Mouse (Mus musculus): ENCODE measurements at regions not wholly inside any gene's neighbourhood (a gene's known extent, or its start where the extent isn't known, plus 50 kb on each side); places are given as distances from the start of the nearest gene placed in this dataset.

DNA sequence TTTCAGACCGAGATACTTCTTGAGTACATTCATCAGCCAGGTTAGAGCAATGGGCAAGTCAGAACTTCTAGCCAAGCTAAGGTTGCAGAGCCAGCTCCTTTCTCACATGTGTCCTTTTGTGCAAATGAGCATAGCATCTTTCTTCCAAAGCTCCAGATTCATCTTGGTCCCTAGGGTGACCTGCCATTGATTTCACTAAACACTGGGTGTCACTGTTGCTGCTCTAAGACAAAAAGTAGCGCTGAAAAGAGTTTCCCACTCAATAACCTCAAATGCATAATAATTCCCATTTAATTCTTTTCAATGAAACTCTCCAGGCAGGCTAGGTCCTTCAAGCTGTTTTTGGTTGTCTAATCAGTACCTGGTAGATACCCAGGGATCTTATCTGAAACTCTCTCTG is 688.6 kb upstream of the BB014433 start:
- 67% methylated on average over 2 of the region's 2 CpGs for WGBS
- ATAC-seq (ENCODE audit: low FRiP score, low read depth) (no peak), DNase-seq (ENCODE audit: low spot score) (no peak)
- H3K27me3 ChIP-seq (ENCODE audit: control insufficient read depth, insufficient read depth, low read length) = no peaks in the 10 kb centered on the region
- no peak overlapping the region for H3K4me2 ChIP-seq (replicated peaks; ENCODE audit: low read depth, low read length, severe bottlenecking)
- no peaks in the 10 kb centered on the region for H3K9me3 ChIP-seq (ENCODE audit: control insufficient read depth, low read length)
- no peaks in the 10 kb centered on the region for H3K4me1 ChIP-seq (ENCODE audit: control insufficient read depth, insufficient read depth, low read length)
- H3K9ac ChIP-seq (ENCODE audit: low read depth, low read length, severe bottlenecking) = no peak overlapping the region
- H3K27ac ChIP-seq (replicated peaks; ENCODE audit: low read depth, low read length) = no peak overlapping the region
- H3K4me3 ChIP-seq (replicated peaks; ENCODE audit: low read length) = no peak overlapping the region
- TF ChIP-seq POLR2A (IDR thresholded peaks at IDR 0.05; ENCODE audit: borderline replicate concordance, extremely low read depth, insufficient read depth, insufficient read length) = no peak
- no peaks in the 10 kb centered on the region for H3K36me3 ChIP-seq (ENCODE audit: control insufficient read depth, insufficient read depth, low read length)

DNA sequence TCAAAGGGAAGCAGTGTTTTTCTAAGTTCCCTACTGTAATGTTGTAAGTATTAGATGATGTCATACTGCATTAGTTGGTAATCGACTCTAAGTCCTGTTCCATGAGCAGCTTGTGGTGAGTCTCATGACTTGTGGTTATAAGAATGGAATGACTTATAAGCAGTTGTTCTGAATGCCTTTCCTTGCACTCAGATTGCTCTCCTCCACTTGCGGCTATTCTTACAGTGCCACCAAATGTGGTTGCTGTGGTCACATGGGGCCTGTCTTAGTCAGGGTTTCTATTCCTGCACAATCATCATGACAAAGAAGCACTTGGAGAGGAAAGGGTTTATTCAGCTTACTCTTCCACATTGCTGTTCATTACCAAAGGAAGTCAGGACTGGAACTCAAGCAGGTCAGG is 685.4 kb upstream of the BB014433 start:
- Histone ChIP-seq H3K27ac (replicated peaks; ENCODE audit: low read depth, low read length) (no peak overlapping the region), H3K9me3 (ENCODE audit: control insufficient read depth, low read length) (no peaks in the 10 kb centered on the region), H3K9ac (ENCODE audit: low read depth, low read length, severe bottlenecking) (no peak overlapping the region), H3K4me2 (replicated peaks; ENCODE audit: low read depth, low read length, severe bottlenecking) (no peak overlapping the region), H3K27me3 (ENCODE audit: control insufficient read depth, insufficient read depth, low read length) (no peaks in the 10 kb centered on the region), H3K4me3 (replicated peaks; ENCODE audit: low read length) (no peak overlapping the region), H3K36me3 (ENCODE audit: control insufficient read depth, insufficient read depth, low read length) (no peaks in the 10 kb centered on the region), H3K4me1 (ENCODE audit: control insufficient read depth, insufficient read depth, low read length) (no peaks in the 10 kb centered on the region)
- 82% methylated on average over 2 of the region's 2 CpGs for WGBS
- no peak for TF ChIP-seq POLR2A (IDR thresholded peaks at IDR 0.05; ENCODE audit: borderline replicate concordance, extremely low read depth, insufficient read depth, insufficient read length)
- no peak for ATAC-seq (ENCODE audit: low FRiP score, low read depth)
- no peak for DNase-seq (ENCODE audit: low spot score)

GRCm38 (mm10) chr8:15729075-15729474 is 683.2 kb upstream of the BB014433 start:
- Histone ChIP-seq H3K4me1 (ENCODE audit: control insufficient read depth, insufficient read depth, low read length) (no peaks in the 10 kb centered on the region), H3K9ac (ENCODE audit: low read depth, low read length, severe bottlenecking) (no peak overlapping the region), H3K9me3 (ENCODE audit: control insufficient read depth, low read length) (no peaks in the 10 kb centered on the region), H3K4me2 (replicated peaks; ENCODE audit: low read depth, low read length, severe bottlenecking) (no peak overlapping the region), H3K4me3 (replicated peaks; ENCODE audit: low read length) (no peak overlapping the region), H3K27me3 (ENCODE audit: control insufficient read depth, insufficient read depth, low read length) (no peaks in the 10 kb centered on the region), H3K36me3 (ENCODE audit: control insufficient read depth, insufficient read depth, low read length) (no peaks in the 10 kb centered on the region), H3K27ac (replicated peaks; ENCODE audit: low read depth, low read length) (no peak overlapping the region)
- DNase-seq (ENCODE audit: low spot score) (peak; percentile 34), ATAC-seq (ENCODE audit: low FRiP score, low read depth) (peak; percentile 57; the same call in 1 of the 2 replicates)
- WGBS = 0% methylated on average over 1 of the region's 1 CpGs
- TF ChIP-seq POLR2A (IDR thresholded peaks at IDR 0.05; ENCODE audit: borderline replicate concordance, extremely low read depth, insufficient read depth, insufficient read length) = no peak

DNA sequence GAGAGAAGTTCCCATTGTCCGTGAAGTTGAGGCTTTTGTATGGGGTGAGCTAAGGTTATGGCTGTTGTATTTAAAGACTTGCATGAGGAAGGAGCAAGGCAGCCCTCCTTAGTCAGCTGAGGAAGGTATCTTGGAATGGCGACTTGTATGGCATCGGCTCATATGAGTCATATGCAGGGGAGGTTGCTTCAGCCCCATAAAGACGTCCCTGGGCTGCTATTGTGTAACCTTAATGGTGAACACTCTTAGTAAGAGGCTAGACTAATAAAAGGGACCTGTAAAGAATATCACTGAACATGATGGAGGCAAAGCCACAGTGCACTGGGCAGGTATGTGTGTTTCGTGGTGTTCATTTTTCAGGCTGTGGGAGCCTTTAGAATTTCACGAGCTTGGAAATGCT is 680.4 kb upstream of the BB014433 start:
- Histone ChIP-seq H3K36me3 (ENCODE audit: control insufficient read depth, insufficient read depth, low read length) (no peaks in the 10 kb centered on the region), H3K4me3 (replicated peaks; ENCODE audit: low read length) (no peak overlapping the region), H3K27ac (replicated peaks; ENCODE audit: low read depth, low read length) (no peak overlapping the region), H3K9me3 (ENCODE audit: control insufficient read depth, low read length) (no peaks in the 10 kb centered on the region), H3K4me2 (replicated peaks; ENCODE audit: low read depth, low read length, severe bottlenecking) (no peak overlapping the region), H3K4me1 (ENCODE audit: control insufficient read depth, insufficient read depth, low read length) (no peaks in the 10 kb centered on the region), H3K27me3 (ENCODE audit: control insufficient read depth, insufficient read depth, low read length) (no peaks in the 10 kb centered on the region), H3K9ac (ENCODE audit: low read depth, low read length, severe bottlenecking) (no peak overlapping the region)
- ATAC-seq (ENCODE audit: low FRiP score, low read depth) (no peak), DNase-seq (ENCODE audit: low spot score) (no peak)
- 86% methylated on average over 6 of the region's 6 CpGs for WGBS
- TF ChIP-seq POLR2A (IDR thresholded peaks at IDR 0.05; ENCODE audit: borderline replicate concordance, extremely low read depth, insufficient read depth, insufficient read length) = no peak
